Mouse (Mus musculus) cerebellum, adult 2 months (tissue): Measurements from ENCODE around the gene Ccnb3.
"Not testable (repeated sequence)": the region's sequence is repeated elsewhere in the genome, so short reads cannot be mapped to it uniquely, and the experiment has no call there.

Experiments
- CTCF ChIP-seq: fragments of 200-500 bp; IDR thresholded peaks from 2 replicates; pipeline ENCODE4 v1.5.1; 2011; ENCODE audit warnings: low read depth, mild to moderate bottlenecking, control low read depth, low read length, moderate library complexity, borderline replicate concordance; ENCODE audit not compliant: insufficient read depth
- POLR2A ChIP-seq: fragments of 200-500 bp; IDR thresholded peaks from 2 replicates; pipeline ENCODE4 v1.6.1; 2011; ENCODE audit warnings: low read length, control low read depth, borderline replicate concordance; ENCODE audit not compliant: insufficient read depth

GRCm38 (mm10) chrX:6983916-6984315 is 57.5 kb downstream of the Ccnb3 start:
- TF ChIP-seq CTCF, POLR2A: not testable (repeated sequence)
